Mouse (Mus musculus): ENCODE measurements around the gene Crocc.

The Crocc gene

DNA sequence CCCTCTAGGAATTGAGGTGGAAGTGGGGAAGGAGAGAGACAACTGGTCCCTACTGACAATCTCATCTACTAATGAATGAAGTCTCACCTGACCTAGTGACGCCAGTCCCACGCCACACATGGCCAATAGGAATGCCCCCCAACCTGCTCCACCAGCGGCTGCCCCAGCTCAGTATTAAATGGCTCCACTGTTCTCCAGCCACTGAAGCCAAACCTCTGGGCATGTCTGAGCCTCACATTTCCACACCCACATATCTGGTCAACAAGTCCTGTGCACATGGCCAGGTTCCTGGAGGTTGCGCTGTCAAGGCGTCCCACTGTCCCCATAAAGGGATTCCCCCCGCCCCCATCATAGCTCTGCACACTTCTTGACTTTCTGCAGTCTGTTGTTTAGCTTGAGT lies 75.8 kb downstream of the Crocc start:
- no peak for DNase-seq (ENCODE audit: low spot score)

DNA sequence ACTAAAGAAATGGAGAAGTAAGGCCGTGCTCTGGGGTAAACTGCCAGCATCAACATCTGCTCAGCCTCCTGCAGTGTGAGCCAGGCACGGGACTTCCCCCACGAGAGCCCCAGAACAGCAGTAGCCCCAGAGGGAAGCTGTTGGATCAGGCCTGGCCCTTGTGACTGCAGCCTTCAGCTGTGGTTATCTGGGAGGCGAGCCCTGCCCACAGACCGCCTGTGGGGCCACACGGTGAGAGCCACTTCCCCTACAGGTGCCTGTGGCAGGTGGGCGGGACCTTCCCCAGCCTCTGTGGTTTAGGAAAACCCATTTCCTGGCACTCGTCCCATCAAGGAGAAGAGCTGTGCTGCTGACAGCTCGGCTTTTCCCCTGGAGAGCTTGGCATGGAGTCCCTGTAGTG lies 76.9 kb downstream of the Crocc start:
- no peak for DNase-seq (ENCODE audit: low spot score)

DNA sequence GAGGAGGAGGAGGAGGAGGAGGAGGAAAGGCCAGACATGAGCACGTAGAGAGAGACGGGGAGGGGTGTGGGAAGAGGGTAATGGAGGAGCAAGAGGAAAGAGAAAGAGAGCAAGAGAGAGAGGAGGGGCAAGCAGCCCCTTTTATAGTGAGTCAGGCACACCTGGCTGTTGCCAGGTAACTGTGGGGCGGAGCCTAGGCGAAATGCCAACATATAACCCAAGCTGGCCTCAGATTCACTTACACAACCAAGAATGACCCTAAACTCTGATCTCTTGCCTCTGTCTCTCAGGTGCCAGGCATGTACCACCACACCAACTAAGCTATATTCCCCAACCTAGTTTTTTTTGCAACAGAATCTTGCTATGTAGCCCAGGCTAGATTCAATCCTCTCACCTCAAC lies 77.5 kb downstream of the Crocc start:
- DNase-seq (ENCODE audit: low spot score) = no peak

DNA sequence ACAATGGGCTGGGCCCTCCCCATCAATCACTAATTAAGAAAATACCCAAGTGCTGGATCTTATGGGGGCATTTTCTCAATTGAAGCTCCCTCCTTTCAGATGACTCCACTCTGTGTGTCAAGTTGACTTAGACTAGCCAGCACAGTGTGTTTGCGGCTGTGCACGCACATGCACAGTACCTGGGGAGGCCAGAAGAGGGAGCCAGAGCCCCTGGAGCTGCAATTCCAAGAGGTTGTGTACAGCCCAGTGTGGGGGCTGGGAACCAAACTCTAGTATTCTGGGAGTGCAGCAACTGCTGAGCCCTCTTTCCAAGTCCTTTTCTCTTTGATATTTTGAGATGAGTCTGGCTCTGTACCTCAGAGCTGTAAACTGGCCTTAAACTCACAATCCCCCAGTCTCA lies 78.7 kb downstream of the Crocc start:
- no peak for DNase-seq (ENCODE audit: low spot score)

DNA sequence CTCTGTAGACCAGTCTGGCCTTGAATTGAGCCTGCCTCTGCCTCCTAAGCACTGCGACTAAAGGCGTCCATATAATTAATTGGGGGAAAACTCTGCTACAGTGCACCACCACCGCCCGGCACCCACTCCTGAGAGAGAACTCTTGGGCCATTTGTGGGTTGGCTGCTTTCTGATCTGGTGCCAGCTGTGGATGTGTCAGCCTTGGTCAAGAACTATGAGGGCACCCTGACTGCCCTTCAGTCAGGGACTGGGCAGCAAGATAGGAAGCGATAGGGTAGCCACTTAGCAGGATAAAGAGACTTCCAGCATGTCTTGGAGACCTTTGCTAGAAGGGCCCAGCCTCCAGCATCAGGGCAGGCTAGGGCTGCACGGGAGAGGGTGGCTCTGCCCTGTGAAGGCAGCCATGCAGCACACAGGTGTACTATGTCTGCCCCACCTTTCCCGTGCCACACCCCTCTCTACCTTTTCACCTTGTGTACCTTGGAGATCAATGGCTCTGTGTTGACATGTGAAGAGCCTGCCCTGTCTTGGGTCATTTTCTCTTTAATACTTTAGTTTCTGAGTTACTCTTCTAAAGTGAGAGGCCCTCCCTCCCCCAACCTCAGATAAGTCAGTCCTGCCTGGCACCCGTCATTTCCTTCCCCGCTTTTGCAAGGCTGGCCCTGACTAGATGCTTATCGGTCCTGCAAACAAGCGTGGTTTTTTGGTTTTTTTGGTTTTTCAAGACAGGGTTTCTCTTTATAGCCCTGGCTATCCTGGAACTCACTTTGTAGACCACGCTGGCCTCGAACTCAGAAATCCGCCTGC lies 82.3 kb downstream of the Crocc start:
- DNase-seq (ENCODE audit: low spot score) = no peak

DNA sequence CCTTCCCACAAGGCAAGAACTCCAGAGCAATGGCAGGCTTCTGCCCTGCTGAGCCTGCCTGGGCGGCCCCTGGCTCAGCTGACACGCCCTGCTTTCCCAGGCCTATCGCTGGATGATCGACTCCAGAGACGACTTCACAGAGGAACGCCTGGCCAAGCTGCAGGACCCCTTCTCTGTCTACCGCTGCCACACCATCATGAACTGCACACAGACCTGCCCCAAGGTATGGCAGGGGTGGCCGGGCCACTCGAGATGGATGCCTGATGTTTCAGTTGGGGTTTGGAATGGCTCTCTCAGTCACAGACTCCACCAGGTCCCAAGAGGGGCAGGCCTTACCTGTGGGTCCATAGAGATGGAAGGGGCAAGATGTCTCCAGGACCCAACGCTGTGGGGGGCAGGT lies 83.1 kb downstream of the Crocc start:
- DNase-seq (ENCODE audit: low spot score) = no peak

DNA sequence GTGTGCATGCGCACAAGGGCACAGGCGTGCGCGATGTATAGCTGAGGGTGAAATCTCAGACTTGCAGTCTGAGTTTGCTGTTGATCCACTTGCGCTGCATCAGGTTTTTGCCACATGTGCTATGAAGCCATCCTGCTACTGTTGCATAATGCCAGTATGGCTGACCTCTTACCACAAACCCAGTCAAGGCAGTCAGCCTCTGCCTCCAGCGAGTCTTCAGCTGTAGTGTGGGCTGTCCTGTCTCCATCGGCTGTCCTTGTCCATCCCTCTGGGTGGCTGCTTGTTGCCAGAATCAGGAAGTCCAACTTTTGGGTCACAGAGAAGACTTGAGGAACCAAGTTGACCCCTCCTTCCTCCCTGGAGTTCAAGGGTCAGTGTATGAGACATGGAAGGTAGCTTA lies 85.0 kb downstream of the Crocc start:
- DNase-seq (ENCODE audit: low spot score) = no peak

DNA sequence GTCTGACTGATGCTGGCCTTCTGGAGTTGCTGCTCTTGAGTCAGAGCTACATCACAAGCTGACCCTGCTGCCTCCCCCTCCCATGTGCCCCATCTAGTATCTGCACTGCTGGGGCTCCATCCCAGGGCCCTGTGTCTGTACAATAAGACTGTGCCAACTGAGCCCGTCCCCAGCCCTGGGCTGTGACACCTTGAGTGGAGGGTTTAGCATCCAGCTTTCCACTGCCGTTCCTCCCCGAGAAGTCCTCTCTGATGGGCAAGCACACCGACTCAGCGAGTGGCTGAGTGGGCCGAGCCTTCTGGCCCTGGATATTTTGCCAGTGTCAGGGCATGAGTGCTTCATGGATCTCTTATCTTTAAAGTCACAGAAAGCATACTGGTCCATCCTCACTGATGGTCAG lies 85.9 kb downstream of the Crocc start:
- no peak for DNase-seq (ENCODE audit: low spot score)

DNA sequence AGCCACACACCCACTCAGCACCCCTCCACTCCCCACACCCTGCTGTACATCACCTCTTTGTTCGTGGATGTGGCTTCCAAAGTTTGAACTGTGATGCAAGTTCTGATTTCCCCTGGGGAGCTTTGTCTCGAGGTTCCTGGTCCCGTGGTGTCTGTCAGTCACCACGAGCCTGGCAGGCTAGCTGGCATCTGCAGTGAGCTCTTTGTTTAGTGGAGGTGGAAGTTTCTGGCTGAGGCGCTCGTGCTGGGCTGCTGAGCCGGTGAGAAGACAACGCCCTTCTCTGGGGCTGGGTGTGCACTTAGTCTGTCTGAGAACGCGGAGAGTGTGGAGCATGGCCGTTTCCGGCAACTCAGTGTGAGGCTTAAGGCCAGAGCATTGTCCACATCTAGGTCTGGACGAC lies 88.7 kb downstream of the Crocc start:
- no peak for DNase-seq (ENCODE audit: low spot score)

DNA sequence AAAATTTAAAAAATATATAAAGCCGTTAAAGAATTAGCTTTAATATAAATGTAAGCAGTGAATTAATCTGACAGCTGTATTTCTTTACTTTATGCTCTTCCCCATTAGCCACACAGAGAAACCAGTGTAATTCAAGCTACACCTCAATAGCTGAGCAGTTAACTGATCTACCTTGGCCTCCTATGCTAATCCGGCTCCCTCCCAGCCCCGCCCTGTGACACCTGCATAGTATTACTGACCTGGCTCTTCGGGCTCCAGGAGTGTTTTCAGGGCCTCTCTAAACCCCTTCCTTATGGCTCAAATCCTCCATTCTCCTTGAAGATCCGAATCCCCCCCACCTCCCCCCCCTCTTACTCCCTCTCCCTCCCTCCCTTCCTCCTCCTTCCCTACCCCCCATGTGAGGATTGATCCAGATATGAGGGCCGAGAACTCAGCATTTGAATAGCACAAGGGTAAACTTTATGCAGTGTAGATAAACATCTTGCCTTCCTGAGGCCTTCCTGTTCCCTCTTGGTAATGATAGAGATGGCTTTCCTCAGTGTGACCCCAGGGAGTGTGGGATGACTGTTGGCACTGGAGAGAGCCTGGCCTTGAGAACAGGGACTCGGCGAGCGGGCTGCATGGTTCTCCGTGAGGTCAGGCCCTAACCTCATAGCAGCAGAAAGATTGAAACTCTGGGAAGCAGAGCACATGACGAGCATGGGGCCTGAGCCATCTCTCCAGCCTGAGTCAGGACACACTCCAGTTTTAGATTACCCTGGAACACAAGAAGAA lies 92.8 kb downstream of the Crocc start:
- DNase-seq (ENCODE audit: low spot score) = no peak

Measured in urinary bladder, postnatal 25 days (tissue).